Mouse (Mus musculus): Measurements from ENCODE around the gene Ssh3.

DNA sequence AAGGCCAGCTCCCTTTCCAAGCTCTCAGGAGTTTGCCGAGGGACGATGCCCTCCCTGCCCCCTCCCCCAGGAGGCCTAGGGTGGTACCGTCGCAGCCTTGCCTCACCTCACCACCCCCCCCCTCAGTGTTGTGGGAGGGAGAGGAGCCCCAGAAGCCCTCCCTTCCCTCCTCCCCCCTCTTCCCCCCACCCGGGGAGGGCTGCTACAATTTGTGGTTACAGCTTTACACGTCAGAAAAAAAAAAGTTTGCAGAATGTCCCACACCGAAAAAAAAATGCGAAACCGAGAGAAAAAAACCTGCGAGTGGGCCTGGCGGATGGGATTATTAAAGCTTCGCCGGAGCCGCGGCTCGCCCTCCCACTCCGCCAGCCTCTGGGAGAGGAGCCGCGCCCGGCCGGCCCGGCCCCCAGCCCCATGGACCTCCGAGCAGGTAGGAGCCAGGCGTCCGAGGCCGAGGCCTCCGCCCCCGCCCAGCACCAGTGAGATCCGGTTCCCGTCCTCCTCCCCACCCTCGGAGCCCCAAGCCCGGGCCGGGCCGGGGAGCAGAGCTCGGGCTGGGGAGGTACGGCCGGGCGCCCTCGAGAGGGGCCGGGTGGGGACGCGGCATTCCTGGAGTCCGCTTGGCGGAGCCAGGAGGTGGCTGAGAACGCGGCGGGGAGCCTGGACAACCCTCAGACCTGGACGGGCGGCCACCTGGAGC, 54.8 kb downstream of the Ssh3 start, which contains the start of the genes Clcf1 and AC109138.7:
- TF ChIP-seq ZC3H11A (IDR thresholded peaks at IDR 0.05; ENCODE audit: borderline replicate concordance, low read depth, low read length) (no peak), ZNF384 (IDR thresholded peaks at IDR 0.05; ENCODE audit: low read depth, low read length) (no peak), CHD2 (IDR thresholded peaks at IDR 0.05; ENCODE audit: low read depth, low read length) (no peak), HCFC1 (IDR thresholded peaks at IDR 0.05; ENCODE audit: borderline replicate concordance, insufficient read depth, low read length) (no peak)
